Mouse (Mus musculus) hindbrain, embryonic 13.5 days (tissue): ENCODE results near the gene Gnpat. TPM values are rescaled to one million over a fixed set of nuclear protein-coding genes. Genes with fewer than 3 reads are reported as not detected.
"Not testable (repeated sequence)": the region's sequence is repeated elsewhere in the genome, so short reads cannot be mapped to it uniquely, and the experiment has no call there.

Experiments
- ATAC-seq: fragments of 200-750 bp; cut with Nextera tagmentation; 2 replicates; pipeline ENCODE4 v1.8.0; 2017; ENCODE audit warnings: moderate TSS enrichment; ENCODE audit not compliant: low FRiP score
- H3K27ac ChIP-seq: fragments of 300-500 bp; sonication (generic); 2 replicates; pipeline ENCODE4 v1.5.1; 2015; ENCODE audit warnings: inconsistent platforms, mild to moderate bottlenecking, moderate library complexity
- H3K27me3 ChIP-seq: fragments of 300-500 bp; sonication (generic); 2 replicates; pipeline ENCODE4 v1.6.1; 2015; ENCODE audit warnings: mild to moderate bottlenecking, inconsistent platforms
- H3K36me3 ChIP-seq: fragments of 300-500 bp; sonication (generic); 2 replicates; pipeline ENCODE4 v1.6.1; 2015; ENCODE audit warnings: mild to moderate bottlenecking, inconsistent platforms
- H3K4me1 ChIP-seq: fragments of 300-500 bp; sonication (generic); replicated peaks from 2 replicates; pipeline ENCODE4 v1.6.1; 2015; ENCODE audit warnings: inconsistent platforms
- H3K4me2 ChIP-seq: fragments of 300-500 bp; sonication (generic); 2 replicates; pipeline ENCODE4 v1.6.1; 2015; ENCODE audit warnings: inconsistent platforms, mild to moderate bottlenecking, moderate library complexity
- H3K4me3 ChIP-seq: fragments of 300-500 bp; sonication (generic); 2 replicates; pipeline ENCODE4 v1.5.1; 2015; ENCODE audit warnings: mild to moderate bottlenecking, inconsistent platforms
- H3K9ac ChIP-seq: fragments of 300-500 bp; sonication (generic); 2 replicates; pipeline ENCODE4 v1.6.1; 2015; ENCODE audit warnings: mild to moderate bottlenecking, inconsistent platforms
- H3K9me3 ChIP-seq: fragments of 300-500 bp; sonication (generic); 2 replicates; pipeline ENCODE4 v1.6.1; 2016; ENCODE audit warnings: inconsistent platforms
- WGBS: fragments of 180-500 bp; shearing (Covaris S2); methylation state at CpG from one replicate; pipeline ENCODE4 v1.1.7; 2015; 5-methylcytosine and 5-hydroxymethylcytosine counted together
- polyA plus RNA-seq: library from polyadenylated mRNA; unstranded; fragments of >200 nt; fragmentation: Nextera tagmentation; extraction: Ambion mirVana; gene quantifications from 2 replicates; pipeline ENCODE4 v1.2.1, GENCODE M21; 2015

Gene Gnpat
- polyA plus RNA-seq, 1 experiment from 2014 or later, result 85.0 TPM

DNA sequence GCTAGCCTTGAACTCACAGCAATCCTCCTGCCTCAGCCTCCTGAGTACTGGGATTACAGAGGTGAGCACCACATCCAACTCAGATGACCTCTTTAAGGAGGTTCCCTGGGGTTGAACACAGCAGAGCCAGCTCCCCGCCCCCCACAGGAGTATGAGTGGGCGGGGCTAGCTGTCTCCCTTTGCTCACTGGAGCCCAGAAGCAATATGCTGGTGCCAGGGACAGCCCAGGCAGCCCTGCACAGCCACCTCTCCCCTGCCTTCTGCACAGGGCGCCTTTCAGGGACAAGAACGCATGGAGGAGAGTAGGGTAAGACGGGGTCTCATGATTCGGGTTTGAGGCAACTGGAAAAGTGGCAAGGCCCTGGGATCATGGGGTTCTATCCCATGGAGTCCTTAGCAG, 31.3 kb upstream of the Gnpat start:
- Histone ChIP-seq H3K9ac (no peak overlapping the region), H3K4me2 (no peak overlapping the region)
- 83% methylated on average over 6 of the region's 6 CpGs for WGBS

DNA sequence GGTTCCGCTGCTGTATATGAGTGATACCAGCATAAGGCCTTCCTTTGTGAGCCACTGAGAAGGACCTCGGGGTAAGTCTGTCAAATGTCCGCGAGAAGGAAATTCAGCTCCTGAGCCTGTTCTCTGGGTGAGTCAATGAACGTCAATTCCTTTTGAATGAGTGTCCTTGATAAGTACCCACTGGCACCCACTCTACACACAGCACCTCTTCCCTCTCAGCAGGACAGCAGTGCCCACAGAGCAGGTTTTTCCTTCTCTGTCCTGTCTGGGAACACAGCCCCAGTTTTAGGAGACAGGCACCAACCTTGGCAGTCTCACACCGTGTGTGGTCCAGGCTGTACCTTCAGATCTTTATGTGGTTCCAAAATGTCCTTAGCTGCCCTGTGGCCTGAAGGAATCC, 30.9 kb upstream of the Gnpat start:
- Histone ChIP-seq H3K4me3 (no peak overlapping the region), H3K27ac (no peak overlapping the region), H3K9me3 (no peaks in the 10 kb centered on the region), H3K4me2 (no peak overlapping the region), H3K27me3 (peaks cover 7% of the 10 kb centered on the region; the same call in 1 of the 2 replicates), H3K9ac (no peak overlapping the region), H3K4me1 (no peaks in the 10 kb centered on the region), H3K36me3 (peaks cover 44% of the 10 kb centered on the region)
- 85% methylated on average over 6 of the region's 6 CpGs for WGBS
- no peak for ATAC-seq

More for the DNA sequence above, 31.3 kb upstream of the Gnpat start:
- peaks cover 48% of the 10 kb centered on the region for H3K36me3 ChIP-seq
- ATAC-seq, result no peak
- no peak overlapping the region for H3K27ac ChIP-seq
- H3K27me3 ChIP-seq, result peaks cover 7% of the 10 kb centered on the region; the same call in 1 of the 2 replicates
- H3K4me1 ChIP-seq, result no peaks in the 10 kb centered on the region
- no peak overlapping the region for H3K4me3 ChIP-seq
- H3K9me3 ChIP-seq, result no peaks in the 10 kb centered on the region

- Histone ChIP-seq H3K36me3 (peaks cover 47% of the 10 kb centered on the region), H3K4me3 (no peak overlapping the region), H3K27me3 (0 out of 2 replicates have a peak, but pooled peaks cover 3% of the 10 kb centered on the region), H3K4me2 (no peak overlapping the region), H3K9ac (no peak overlapping the region), H3K27ac (no peak overlapping the region), H3K4me1 (no peaks in the 10 kb centered on the region), H3K9me3 (no peaks in the 10 kb centered on the region)
- 51% methylated on average over 15 of the region's 15 CpGs for WGBS
- no peak for ATAC-seq
Measured at GRCm38 (mm10) chr8:124833430-124834205, 29.2 kb upstream of the Gnpat start.

- Histone ChIP-seq H3K4me3 (no peak overlapping the region), H3K9ac (no peak overlapping the region), H3K27ac (no peak overlapping the region), H3K27me3 (no peaks in the 10 kb centered on the region), H3K4me1 (no peaks in the 10 kb centered on the region), H3K9me3 (no peaks in the 10 kb centered on the region), H3K4me2 (no peak overlapping the region), H3K36me3 (peaks cover 47% of the 10 kb centered on the region)
- ATAC-seq, result no peak
Measured at GRCm38 (mm10) chr8:124835848-124836247, 27.0 kb upstream of the Gnpat start.

DNA sequence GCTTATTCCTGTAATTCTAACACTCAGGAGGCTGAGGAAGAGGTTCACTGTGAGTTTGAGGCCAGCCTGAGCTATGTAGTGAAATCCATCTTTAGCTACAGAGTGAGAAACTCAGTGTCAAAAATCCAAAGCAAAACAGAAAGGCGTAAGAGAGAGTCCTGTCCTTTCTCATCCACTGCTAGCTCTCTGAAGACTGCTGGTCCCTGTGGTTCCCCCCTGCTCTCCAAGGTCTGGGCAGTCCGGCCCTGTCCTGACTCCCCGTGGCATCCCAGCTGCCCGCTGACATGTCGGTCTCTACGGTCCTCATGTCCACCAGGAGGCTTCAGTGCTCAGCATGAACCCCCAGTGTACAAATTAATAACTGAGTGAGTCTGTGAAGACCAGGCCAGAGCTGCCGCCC, 26.6 kb upstream of the Gnpat start:
- no peak overlapping the region for H3K9ac ChIP-seq
- H3K4me2 ChIP-seq, result no peak overlapping the region
- ATAC-seq, result no peak
- no peak overlapping the region for H3K4me3 ChIP-seq
- H3K4me1 ChIP-seq, result no peaks in the 10 kb centered on the region
- no peaks in the 10 kb centered on the region for H3K27me3 ChIP-seq
- WGBS, result 82% methylated on average over 7 of the region's 7 CpGs
- no peak overlapping the region for H3K27ac ChIP-seq
- peaks cover 51% of the 10 kb centered on the region for H3K36me3 ChIP-seq
- no peaks in the 10 kb centered on the region for H3K9me3 ChIP-seq

GRCm38 (mm10) chr8:124836907-124837306, 25.9 kb upstream of the Gnpat start:
- no peak for ATAC-seq

DNA sequence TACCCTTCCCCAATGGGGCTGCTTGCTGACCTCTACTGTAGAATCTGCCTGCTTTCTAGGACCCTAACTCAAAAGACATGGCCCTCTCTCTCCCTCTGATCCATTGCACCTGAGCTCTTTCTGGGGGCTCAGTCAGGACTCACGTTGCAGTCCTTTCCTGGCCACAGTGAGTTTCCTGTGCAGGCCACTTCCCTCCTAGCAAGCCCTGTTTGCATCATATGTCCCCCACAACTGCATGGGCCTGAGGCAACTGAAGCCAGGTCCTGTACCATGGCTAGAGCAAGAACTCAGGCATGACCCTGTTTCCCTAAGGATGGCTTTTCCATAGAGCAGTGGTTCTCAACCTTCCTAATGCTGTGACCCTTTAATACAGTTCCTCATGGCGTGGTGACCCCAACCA, 24.9 kb upstream of the Gnpat start:
- peaks cover 48% of the 10 kb centered on the region for H3K36me3 ChIP-seq
- ATAC-seq, result no peak
- H3K9ac ChIP-seq, result no peak overlapping the region
- H3K4me1 ChIP-seq, result no peaks in the 10 kb centered on the region
- 92% methylated on average over 2 of the region's 2 CpGs for WGBS
- H3K4me3 ChIP-seq, result no peak overlapping the region
- H3K27ac ChIP-seq, result no peak overlapping the region
- no peaks in the 10 kb centered on the region for H3K27me3 ChIP-seq
- no peaks in the 10 kb centered on the region for H3K9me3 ChIP-seq
- no peak overlapping the region for H3K4me2 ChIP-seq

More at GRCm38 (mm10) chr8:124836907-124837306, 25.9 kb upstream of the Gnpat start:
- Histone ChIP-seq H3K4me3 (no peak overlapping the region), H3K27me3 (no peaks in the 10 kb centered on the region), H3K27ac (no peak overlapping the region), H3K9ac (no peak overlapping the region), H3K36me3 (peaks cover 51% of the 10 kb centered on the region), H3K4me1 (no peaks in the 10 kb centered on the region), H3K9me3 (no peaks in the 10 kb centered on the region), H3K4me2 (no peak overlapping the region)
- WGBS, result 86% methylated on average over 2 of the region's 2 CpGs

DNA sequence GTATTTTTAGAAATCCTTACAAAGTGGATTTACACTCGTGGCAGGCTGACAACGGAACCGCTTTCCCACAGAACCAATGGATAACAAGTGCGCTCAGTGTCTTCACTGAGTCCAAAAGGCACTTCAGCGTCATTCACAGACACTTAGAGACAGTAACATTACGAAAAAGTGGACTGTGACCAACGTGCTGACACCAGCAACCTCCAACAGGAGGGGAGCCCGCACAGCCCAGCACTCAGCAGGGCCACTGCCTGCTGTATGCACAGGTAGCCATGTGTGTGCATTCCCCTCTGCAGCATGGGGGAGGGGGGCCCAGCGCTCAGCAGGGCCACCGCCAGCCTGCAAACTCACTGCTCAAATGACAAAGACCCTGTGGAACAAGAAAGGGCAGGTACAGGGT, 23.5 kb upstream of the Gnpat start:
- no peak overlapping the region for H3K9ac ChIP-seq
- peaks cover 48% of the 10 kb centered on the region for H3K36me3 ChIP-seq
- no peak overlapping the region for H3K4me2 ChIP-seq
- H3K9me3 ChIP-seq, result no peaks in the 10 kb centered on the region
- no peaks in the 10 kb centered on the region for H3K27me3 ChIP-seq
- ATAC-seq, result no peak
- no peak overlapping the region for H3K4me3 ChIP-seq
- H3K4me1 ChIP-seq, result no peaks in the 10 kb centered on the region
- no peak overlapping the region for H3K27ac ChIP-seq
- WGBS, result 95% methylated on average over 10 of the region's 10 CpGs

- Histone ChIP-seq H3K9me3 (no peaks in the 10 kb centered on the region), H3K4me1 (no peaks in the 10 kb centered on the region), H3K27ac (no peak overlapping the region), H3K36me3 (peaks cover 53% of the 10 kb centered on the region), H3K9ac (no peak overlapping the region), H3K4me3 (no peak overlapping the region), H3K4me2 (no peak overlapping the region), H3K27me3 (no peaks in the 10 kb centered on the region)
- WGBS, result 94% methylated on average over 7 of the region's 7 CpGs
- ATAC-seq, result no peak
Measured at GRCm38 (mm10) chr8:124840900-124841299, 21.9 kb upstream of the Gnpat start.

DNA sequence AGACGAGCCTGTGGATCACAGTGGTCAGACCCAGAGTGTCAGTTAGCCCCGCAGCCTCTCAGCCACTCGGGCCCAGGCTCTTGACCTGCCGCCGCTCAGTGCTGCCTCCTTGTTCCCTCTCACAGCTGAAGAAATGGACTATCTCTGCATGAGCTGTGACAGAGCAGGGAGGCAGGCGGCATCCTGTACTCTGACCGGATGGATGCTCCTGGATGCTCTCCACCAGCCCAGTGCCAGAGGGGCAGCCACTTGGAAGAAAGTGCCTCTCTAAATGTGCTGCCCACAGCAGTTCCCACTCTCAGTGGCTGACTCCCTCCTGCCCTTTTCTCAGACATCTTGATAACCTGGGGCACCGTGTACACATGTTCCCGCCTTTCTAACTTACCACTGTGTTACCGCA, 21.1 kb upstream of the Gnpat start:
- no peak overlapping the region for H3K9ac ChIP-seq
- WGBS, result 96% methylated on average over 10 of the region's 10 CpGs
- H3K9me3 ChIP-seq, result no peaks in the 10 kb centered on the region
- no peak overlapping the region for H3K4me2 ChIP-seq
- no peak for ATAC-seq
- no peak overlapping the region for H3K4me3 ChIP-seq
- peaks cover 53% of the 10 kb centered on the region for H3K36me3 ChIP-seq
- H3K27me3 ChIP-seq, result no peaks in the 10 kb centered on the region
- no peaks in the 10 kb centered on the region for H3K4me1 ChIP-seq
- H3K27ac ChIP-seq, result no peak overlapping the region

DNA sequence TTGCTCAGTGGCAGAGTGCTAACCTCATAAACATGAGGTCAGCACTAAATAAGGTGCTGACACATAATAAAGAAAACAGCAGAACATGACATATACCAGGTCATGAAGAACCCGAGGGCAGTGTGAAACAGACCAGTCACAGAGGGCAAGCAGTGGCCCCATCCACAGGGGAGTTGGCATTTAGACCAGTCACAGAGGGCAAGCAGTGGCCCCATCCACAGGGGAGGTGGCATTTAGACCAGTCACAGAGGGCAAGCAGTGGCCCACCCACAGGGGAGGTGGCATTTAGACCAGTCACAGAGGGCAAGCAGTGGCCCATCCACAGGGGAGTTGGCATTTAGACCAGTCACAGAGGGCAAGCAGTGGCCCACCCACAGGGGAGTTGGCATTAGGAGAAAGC, 19.9 kb upstream of the Gnpat start:
- H3K36me3 ChIP-seq, result peaks cover 47% of the 10 kb centered on the region
- not testable (repeated sequence) for H3K27ac ChIP-seq, ATAC-seq, H3K27me3 ChIP-seq, H3K4me3 ChIP-seq, H3K4me2 ChIP-seq, H3K9me3 ChIP-seq, H3K9ac ChIP-seq, H3K4me1 ChIP-seq
- 79% methylated on average over 1 of the region's 1 CpGs for WGBS

- no peak overlapping the region for H3K9ac ChIP-seq
- ATAC-seq, result no peak
- no peak overlapping the region for H3K4me3 ChIP-seq
- no peak overlapping the region for H3K27ac ChIP-seq
- H3K27me3 ChIP-seq, result no peaks in the 10 kb centered on the region
- no peaks in the 10 kb centered on the region for H3K4me1 ChIP-seq
- no peak overlapping the region for H3K4me2 ChIP-seq
- 60% methylated on average over 3 of the region's 3 CpGs for WGBS
- H3K9me3 ChIP-seq, result no peaks in the 10 kb centered on the region
- H3K36me3 ChIP-seq, result peaks cover 25% of the 10 kb centered on the region
Measured at GRCm38 (mm10) chr8:124845131-124845530, 17.7 kb upstream of the Gnpat start.

DNA sequence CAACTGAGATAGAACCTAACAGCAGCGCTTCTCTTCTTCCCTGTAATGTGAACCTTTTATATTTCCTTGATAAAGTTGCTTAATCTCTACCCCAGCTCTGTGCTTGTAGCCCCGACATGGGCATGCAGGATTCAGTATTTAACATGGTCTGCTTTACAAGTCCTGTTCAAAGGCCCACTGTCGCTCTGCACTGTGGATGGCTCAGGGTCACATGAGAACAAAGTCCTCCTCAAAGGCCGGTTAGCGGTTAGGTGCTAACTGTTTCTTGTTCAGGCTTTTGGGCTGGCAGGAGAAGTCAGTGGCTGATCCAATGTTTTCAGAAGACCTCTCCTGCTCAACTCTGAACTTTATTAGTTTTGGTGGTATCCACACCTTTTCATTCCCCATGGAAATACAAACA, 17.3 kb upstream of the Gnpat start:
- no peak overlapping the region for H3K27ac ChIP-seq
- no peak for ATAC-seq
- H3K36me3 ChIP-seq, result peaks cover 21% of the 10 kb centered on the region
- WGBS, result 91% methylated on average over 5 of the region's 5 CpGs
- H3K27me3 ChIP-seq, result no peaks in the 10 kb centered on the region
- no peaks in the 10 kb centered on the region for H3K9me3 ChIP-seq
- H3K4me1 ChIP-seq, result no peaks in the 10 kb centered on the region
- no peak overlapping the region for H3K4me2 ChIP-seq
- no peak overlapping the region for H3K9ac ChIP-seq
- no peak overlapping the region for H3K4me3 ChIP-seq
